Mouse (Mus musculus): ENCODE results near the gene Zfp541. TPM values are rescaled to one million over a fixed set of nuclear protein-coding genes. Genes with fewer than 3 reads are reported as not detected.
A peak's percentile ranks its signal among the peaks of the same experiment; 100 is the strongest.

The Zfp541 gene
- under 1 TPM; 0.06 to 0.07 TPM for total RNA-seq (2021)
- 0.04 and 0.09 TPM in 2 replicates for polyA plus RNA-seq (2012; rRNA removed)
- long read RNA-seq: 0 reads

DNA sequence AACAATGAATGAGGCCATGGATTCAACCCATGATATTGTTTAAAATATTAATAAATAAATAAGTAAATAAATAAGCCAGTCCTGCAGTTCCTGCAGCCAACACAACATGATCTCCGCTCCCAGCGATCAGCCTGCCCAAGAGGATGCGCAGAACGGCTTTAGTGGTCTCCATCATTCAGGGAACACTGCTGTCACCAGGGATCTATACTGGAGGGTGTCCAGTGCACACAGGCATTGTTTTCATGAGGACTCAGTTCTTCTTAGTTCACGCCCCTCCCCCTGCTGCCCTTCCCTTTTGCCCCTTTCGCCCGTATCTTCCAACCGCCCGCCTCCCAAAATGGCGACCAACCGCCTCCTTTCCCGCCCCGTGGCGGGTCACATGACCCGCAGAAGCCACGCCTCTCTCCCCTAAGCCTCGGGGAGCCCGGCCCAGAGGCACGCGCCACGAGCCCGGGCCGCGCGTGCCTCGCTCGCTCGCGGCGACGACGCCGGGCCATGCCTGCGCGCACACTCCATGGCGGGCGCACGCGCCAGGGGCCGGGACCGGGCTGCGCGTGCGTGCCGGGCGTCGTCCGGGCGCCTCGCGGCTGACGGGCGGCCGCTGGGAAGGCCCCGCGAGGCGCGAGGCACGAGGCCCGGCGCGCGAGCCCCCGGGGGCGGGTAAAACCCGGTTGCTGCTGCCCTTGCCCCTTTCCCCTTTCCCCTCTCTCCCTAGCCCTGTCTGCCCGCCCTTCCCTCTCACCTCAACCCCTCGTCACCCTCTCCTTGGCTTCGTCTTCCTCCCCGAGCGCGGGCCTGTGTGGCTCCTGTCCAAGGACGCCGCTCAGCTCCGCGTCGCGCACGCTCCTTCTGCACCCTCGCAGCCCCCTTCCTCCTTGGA lies at the start of gene Zfp541:
Zfp541 (plus strand) TSS at position 596 of the 880 bp plus-strand sequence.
- no peak for DNase-seq

DNA sequence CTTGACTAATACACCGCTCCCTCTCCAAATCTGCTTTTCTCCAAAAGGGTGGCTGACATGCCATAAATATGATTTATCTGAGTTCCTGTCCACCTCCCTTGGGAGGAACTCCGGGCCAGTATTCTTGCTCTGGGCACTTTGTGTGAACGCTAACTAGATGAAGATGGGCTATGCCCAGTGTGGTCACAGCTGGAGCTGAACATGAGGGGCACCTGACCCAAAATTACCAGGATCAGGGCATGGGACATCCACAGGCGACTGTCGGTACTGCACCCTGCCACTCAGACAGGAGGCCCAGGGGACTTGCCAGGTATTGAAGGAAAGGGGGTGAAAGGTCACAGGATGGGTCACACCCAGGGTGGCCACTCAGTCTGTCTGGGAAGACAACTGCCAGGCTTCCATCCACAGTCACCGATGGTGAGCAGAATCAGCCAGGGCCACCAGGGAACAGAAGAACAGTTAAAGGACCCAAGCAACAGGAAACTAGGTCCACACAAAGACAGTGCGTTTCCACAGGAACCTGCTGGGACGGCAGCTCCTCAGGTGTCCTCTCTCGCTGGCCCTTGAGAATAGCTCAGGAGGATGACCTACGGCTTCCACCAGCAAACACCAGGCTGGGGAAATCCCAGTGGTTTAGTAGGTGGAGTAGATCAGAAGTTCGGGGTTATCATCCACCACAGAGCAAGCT lies 48.9 kb upstream of the Zfp541 start:
- DNase-seq: peak; percentile 35

DNA sequence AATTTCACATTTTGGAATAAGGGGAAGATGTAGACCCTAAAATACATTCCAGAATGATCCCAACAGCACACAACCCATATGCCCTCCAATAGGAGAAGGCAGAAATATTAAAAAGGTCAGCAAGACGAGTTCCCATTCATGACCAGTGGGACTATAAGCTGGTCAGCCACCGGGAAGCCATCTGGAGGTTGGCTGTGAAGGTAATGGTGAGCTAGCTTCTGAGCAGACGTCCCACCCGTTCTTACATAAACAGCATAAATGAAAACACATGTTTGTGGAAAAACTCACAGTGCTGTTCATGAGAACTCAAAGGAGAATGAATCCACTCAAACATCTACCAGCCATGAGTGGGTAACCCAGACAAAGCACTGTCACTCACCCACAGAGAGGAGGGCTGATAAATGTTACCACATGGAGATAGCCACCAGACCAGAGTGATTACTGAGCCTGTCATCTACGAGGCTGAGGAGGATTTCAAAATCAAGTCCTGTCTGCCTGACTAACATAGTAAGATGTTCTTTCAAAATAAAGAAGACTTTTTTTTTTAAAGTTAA lies 47.8 kb upstream of the Zfp541 start:
- DNase-seq: peak; percentile 38

DNA sequence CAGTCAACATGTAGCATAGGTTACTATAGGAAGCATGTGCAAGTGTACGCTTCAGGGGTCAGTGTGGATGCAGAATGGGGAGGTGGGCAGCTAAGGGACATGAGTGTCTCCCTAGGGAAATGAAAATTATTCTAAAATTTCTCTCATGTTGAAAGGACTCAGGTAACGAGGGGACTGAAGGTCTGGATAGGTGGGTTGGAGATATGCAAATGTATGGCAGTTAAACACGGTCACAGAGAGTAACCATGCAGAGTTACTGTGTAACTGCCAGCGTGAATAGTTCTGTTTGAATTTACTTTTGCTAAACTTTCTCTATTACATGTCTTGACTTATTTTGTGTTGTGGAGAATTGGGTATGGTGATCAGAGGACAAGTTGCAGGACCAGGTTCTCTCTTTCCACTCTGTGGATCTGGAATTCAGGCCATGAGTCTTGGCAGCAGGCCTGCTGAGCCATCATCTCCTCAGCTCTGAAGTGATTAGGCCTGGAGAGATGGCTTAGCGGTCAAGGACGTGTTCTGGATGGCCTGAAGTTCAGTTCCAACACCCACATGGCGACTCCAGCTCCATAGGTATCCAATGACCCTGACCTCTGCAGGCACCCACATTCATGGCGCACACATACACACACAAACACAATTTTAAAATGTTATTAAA lies 47.0 kb upstream of the Zfp541 start:
- DNase-seq: peak; percentile 88

DNA sequence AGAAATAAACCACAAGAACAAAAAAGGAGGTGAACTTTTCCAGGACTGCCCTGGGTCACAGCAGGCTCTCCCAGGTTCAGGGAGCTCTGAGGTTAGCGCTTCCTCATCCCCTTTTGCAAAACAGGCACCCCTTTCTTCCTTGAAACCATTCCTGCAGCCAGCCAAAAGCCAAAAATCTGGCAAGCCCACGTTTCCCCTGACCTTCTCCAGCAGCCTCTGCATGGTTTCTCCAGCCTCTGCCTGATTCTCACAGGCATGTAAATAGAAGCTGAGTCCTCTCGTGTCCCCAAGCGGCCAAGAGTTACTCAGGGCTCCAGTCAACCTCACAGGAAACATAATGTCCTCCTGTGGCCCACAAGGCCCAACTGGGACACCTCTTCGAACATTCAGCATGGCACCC lies 46.2 kb upstream of the Zfp541 start:
- DNase-seq: peak; percentile 53

DNA sequence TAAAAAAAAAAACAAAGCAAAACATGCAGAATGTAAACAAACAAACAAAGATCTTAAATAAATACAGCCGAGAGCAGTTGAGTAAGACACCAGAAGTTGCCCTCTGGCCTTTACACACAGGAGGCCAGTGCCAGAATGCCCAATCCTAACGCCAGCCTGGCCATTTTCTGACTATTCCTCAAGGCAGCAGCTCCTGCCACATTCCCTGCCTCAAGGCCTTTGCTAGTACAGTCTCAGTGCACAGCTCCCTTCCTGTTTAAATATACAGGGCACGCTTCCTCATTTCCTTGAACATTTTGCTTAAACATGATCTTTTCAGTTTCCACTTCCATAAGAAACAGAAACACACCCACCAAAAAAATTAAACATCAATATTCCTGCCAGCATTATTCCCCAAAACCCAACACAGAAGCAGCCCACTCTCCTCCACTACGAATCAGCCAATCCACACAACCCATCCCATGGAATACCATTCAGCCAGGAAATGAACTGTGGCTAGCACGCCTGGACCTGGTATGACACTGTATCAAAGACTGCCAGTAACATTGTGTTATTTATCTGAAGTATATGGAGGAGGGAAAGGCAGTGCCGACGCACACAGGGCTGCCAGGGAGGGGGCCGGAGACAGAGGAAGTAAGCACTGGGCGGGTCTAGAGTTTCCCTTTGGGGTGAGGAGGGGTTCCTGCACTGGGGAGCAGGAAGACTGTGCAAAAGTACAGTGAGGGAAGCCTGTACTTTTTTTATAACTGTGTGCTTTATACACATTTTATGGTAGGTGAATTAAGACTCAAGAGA lies 43.4 kb upstream of the Zfp541 start:
- peak; percentile 53 for DNase-seq

DNA sequence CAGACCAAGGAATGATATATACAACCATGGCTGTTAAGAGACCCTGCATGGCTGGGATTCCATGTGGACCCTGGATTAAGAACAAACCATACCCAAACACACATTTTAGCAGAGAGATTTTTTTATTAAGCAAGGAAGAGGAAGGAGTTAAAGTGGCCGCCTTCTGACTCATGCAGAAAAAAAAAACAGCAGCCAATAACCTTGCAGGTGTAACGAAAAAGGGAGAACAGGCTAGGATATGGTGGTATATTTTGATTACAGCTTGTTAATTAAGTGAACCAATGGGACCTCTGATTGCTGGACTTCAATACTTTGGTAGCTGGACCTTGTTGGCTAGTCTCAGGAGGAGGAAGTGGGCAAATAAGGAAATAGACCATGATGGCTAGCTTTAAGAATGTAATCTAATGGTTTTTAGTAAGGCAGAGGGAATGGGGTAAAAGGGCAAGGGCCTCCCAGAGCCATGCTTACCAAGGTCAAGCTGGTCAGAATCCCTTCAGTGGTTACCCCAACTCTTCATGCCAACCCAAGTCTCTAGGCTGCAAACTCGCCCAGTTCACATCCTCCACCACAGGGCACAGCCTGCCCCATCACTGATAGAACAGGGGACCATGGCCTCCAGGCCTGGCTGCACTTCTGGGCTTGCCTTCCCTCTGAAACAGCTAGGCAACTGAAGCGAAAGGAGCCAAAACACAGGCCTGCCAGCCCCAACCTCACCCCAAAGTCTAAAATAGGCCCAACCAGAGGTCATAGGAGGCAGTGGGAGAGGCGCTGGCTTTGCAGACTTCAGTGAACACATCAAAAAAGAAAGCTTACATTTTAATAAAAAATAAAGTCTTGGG lies 42.1 kb upstream of the Zfp541 start:
- peak; percentile 48 for DNase-seq

DNA sequence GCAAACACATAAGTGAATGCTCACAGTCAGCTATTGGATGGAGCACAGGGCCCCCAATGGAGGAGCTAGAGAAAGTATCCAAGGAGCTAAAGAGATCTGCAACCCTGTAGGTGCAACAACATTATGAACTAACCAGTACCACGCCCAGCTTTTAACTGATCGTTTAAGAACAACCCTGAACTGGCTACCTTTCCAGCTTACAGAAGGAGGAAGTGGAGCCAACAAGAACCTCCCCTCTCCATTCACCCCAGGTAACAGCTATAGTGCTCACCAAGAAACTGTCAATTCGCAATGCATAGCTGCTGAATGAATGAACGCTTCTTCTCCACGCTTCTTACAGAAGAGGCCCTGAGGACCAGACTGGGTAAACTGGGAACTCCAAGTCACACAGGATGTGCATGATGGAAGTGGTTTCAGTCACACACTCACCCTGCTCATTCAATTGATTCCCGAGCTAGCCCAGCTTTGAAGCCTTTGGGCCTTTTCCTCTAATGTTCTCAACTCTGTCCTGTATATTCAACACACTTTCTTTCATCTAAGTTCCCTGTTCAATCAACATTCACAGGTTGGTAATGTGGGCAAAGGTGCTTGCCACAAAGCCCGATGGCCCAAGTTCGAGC lies 36.9 kb upstream of the Zfp541 start:
- DNase-seq: no peak

DNA sequence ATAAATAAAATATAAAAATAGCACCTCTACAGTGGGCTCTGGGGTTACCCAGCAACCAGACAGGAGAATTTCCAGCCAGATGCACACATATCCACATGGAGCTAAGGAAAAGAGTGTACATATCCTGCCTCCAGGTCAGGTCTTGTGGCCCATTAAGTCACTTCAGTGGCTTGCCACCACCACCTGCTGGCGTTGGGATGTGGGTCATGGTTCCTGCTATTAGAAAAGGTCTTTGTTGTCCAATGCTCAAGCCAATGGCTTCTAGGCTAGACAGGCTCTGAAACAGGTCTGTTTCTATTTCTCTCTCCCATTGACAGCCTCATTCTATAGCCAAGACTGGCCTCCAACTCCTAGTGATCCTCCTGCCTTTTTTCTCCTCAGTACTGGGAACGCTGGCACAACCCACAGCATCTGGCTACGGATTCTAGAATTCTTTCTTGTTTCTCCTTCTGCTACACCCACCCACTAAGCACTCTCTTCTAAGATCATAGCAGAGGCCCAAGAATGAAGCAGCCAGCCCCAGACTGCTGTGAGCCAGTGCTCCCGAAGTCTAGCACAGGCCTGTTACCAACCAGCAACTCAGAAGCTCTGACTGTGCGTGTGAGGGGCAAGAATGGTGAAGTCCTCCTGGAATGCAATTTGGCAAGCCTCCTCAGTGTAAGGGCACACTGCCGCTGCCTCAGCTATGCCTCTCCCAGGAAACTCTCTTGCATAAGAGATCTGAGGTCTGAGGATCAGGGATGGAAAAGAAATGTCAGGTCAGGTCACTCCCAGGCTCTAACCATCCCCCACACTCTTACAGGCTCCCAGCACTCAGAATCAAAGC lies 33.3 kb upstream of the Zfp541 start:
- peak; percentile 69 for DNase-seq

DNA sequence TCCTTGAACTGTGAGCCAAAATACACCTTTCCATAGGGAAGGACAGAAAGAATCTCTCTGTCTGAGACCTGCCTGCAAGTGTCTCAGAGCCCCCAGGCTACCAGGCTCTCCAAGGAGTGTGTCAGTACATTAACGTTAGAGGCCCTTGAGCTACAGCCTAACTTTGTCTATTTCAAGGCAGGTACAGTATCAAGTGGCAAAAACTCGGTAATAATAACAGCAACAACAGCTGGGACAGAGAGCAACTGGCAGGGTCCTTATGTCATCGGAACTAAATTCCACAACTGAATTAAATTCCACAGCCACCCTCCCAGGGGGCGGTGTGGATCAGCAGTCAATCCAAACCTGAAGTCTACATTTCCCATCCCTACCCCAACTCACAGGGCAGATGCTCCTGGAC lies 30.5 kb upstream of the Zfp541 start:
- DNase-seq: no peak

DNA sequence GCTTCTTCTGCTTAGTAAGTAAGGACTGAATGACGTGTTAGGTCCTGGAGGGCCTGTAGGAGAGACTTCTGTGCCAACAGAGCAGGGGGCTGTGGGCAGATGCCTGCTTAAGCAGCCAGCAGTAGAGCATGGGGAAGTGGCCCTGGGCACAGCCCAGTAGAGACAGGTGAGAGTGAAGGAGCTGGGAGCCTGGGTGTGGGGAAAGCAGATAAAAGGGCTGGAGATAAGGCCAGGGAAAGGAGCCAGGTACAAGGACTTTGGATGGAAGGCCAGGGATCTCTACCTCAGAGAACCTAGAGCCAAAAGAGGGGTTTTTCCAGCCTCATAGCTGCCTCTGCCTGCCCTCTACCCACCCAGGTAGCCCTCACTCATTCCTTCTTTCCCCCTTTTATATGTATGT lies 28.6 kb upstream of the Zfp541 start:
- DNase-seq: no peak

DNA sequence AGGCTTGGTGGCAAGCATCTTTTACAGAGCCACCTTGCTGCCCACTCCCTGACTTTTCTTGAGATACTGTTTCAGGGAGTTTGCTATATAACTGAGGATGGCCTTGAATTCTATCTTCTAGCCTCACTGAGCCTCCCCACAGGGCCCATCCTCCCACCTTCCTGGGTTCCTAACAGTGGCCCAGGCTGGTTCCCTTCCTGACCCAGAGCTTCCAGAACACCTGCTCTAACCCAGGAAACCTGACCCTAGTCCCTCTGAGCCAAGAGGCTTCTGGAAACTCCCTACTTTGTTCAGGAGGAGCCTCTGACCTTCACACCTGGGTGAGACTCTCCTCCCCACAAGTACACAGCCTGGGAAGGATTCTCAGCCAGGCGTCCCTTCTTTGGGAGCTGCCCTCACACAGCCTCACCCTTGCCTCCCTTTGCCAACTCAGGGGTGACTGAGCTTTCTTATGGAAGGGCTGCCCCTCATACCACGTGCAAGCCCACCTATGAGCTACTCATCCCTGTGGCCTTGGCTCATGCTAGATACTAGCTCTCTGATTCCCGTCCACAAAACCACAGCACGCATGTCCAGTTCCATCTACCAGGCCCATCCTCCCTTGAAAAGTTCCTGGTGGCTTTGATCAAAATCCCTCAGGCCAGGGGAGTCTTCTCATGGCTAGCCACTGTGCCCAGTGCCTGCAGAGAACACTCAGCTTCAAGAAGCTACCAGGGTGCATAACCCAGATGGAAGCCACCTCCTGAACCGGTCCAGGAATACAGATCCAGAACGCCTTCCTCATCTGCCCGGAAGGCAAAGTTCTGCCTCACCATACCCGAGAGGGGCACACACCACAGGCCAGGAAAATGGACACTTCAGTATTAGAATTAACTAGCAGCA lies 27.8 kb upstream of the Zfp541 start:
- no peak for DNase-seq

DNA sequence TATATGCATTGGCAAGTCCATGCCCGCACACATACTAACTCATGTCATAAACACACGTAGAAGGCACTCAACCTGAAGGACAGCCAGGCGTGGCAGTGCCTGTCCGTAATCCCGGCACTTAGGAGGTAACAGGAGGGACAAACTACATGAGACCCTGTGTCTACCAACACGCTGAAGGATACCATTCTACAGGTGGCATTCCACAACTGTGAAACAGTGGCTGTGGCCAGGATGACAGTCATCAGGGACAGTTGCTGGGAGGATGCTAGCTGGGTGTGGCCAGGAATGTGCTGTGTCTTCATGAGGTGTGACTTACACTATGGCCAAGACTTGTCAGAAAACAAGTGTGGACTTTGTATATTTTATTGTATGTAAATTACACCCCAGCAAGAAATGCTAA lies 24.6 kb upstream of the Zfp541 start:
- DNase-seq: no peak

DNA sequence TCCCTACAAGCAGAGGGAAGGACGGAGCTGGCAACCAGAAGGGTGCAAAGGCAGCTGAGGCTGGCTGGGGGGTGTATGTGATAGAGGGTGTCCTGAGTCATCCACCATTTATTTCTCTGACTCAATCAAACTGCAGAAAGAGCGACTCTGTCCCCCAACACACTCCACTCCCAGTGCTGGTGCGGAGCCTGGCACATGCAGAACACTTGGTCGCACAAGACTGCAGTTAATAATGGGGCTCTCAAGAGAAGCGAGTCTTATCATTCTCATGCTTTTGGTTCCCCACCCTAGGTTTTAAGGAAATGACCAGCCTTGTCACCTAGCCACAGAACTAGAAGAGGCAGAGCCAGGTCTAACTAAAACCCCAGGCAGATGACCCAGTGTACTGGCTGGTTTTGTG lies 22.3 kb upstream of the Zfp541 start:
- DNase-seq: peak; percentile 59

DNA sequence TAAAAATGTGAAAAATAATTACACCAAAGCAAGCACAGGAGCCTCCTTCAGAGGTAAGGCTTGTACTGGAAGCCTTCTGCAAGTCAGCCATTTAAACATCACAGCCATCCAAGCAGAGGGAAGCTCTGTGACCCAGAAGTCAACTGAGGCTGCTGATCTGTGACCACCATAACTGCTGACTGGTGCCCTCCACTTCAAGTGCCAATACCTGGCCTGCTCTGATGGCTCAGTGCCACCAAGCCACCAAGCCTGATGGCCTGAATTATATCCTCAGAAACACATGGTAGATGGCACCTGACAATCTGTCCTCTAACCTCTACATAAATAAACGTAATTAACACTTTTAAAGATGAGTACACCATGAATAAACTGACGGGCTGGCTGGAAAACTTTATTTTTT lies 20.4 kb upstream of the Zfp541 start:
- DNase-seq: no peak

DNA sequence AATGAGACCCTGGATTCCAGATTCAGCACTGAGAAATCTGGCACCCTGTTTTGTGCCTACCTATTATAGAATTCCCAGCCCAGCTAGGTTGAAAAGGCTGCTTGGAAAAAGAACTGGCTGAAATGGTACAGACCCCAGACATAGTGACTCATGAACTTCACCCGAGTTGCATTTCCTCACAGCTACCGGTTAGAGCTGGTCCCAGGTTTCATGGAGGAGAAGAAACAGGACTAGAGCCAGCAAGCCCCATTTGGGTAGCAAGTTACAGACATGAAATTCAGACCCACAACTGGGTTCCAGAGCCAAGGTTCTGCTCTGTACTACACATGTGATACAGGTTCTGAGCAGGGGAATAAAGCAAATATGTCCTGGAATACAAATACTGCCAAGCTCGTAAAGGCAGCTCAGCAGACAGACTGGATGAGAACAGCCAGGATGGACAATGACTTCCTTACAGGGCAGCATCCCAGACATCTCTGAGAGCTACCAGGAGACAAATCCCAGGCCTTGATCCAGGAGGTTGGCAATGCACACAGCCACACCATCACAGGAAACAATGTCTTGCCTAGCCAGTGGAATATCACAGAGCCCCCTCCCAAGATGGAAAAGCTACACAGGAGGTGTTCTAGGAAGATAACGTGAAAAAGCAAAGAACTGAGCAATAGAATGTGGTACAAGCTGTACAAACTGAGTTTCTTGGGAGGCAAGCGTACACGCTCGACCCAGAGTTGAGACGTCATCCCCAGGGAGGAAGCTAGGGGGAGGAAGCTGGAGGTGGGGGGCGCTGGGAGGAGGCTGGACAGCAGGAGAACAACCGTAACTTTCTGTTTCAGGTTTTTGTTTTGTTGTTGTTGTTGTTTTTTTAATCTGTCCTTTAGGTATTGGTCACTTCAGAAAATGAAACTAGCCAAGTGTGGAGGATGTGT lies 18.5 kb upstream of the Zfp541 start:
- no peak for DNase-seq

DNA sequence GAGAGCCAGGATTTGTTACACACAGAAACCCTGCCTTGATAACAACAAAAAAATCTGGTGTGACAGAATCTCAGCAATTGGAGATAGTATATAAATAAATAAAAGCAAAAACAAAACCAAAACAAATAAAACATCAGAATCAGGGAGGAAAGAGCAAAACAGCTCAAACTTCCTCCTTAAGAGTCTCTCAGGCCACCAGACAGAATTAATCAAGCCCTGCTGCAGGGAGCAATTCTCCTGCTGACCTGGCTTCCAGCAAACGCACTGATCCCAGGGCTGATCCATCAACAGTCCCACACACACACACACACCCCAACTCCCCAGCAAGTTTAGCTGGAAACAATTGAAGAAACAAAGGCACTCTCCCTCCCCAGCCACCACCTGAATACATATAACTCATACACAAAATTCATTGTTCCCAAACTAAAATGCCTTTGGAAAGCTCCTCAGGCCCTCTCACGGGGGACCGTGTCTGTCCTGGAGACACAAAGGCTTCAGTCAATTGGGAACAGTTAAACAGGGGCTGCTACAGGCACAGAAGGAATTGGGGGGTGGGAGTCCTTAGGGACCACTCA lies 17.7 kb upstream of the Zfp541 start:
- DNase-seq: no peak

All from adrenal gland, adult 2 months (tissue).